Mouse (Mus musculus): ENCODE data around the gene Prx. TPM values are rescaled to one million over a fixed set of nuclear protein-coding genes. Genes with fewer than 3 reads are reported as not detected.

Prx gene
- polyA plus RNA-seq, 2 experiments, result 2.1 to 6.6 TPM

DNA sequence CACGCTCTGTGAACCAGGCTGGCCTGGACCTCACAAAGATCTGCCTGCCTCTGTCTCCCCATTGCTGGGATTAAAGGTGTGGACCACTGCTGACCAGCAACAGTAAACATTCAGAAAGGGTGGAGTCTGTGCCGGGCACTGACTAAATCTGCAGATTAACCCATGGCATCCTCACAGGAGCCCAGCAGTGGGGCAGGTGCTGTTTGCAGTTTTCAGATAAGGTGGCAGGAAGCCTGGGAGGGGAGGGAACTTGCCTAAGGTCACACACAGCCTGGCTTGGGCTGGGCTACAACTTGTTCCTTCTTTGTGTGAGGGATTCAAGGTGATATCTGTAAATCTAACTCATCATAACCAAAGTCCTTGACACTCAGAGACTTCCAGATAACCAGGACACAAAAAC is 41.4 kb downstream of the Prx start:
- TF ChIP-seq POLR2A (IDR thresholded peaks at IDR 0.05; ENCODE audit: borderline replicate concordance, extremely low read depth, insufficient read depth, insufficient read length), result no peak
- Histone ChIP-seq H3K27ac (replicated peaks; ENCODE audit: low read depth, low read length) (no peak overlapping the region), H3K27me3 (ENCODE audit: control insufficient read depth, insufficient read depth, low read length) (no peaks in the 10 kb centered on the region), H3K4me2 (replicated peaks; ENCODE audit: low read depth, low read length, severe bottlenecking) (no peak overlapping the region), H3K4me3 (replicated peaks; ENCODE audit: low read length) (no peak overlapping the region), H3K9ac (ENCODE audit: low read depth, low read length, severe bottlenecking) (no peak overlapping the region), H3K36me3 (ENCODE audit: control insufficient read depth, insufficient read depth, low read length) (peaks cover 45% of the 10 kb centered on the region), H3K4me1 (ENCODE audit: control insufficient read depth, insufficient read depth, low read length) (peaks cover 10% of the 10 kb centered on the region; the same call in 1 of the 2 replicates), H3K9me3 (ENCODE audit: control insufficient read depth, low read length) (no peaks in the 10 kb centered on the region)
- WGBS, result 71% methylated on average over 2 of the region's 2 CpGs
- DNase-seq (ENCODE audit: low spot score) (no peak), ATAC-seq (ENCODE audit: low FRiP score, low read depth) (no peak)

DNA sequence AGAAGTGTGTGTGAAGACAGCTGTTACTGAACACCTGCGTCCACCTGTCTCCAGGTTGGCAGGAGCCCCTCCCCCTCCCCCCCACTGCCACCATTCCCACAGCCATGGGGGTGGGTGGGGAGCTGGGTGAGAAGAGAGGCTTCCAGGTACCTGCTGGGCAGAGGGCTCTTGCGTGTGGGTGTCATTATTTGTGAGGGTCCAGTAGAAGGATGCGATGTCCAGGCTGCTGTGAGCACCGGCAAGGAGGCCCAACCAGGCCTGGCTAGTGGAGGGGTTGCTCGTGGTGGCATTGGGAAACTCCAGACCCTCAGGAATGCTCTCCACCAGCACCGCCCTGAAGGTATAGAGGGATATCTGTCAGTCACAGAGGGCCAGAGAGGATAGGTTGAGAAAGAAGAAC is 41.8 kb downstream of the Prx start:
- H3K4me2 ChIP-seq (replicated peaks; ENCODE audit: low read depth, low read length, severe bottlenecking), result no peak overlapping the region
- peaks cover 41% of the 10 kb centered on the region for H3K36me3 ChIP-seq (ENCODE audit: control insufficient read depth, insufficient read depth, low read length)
- no peak for TF ChIP-seq POLR2A (IDR thresholded peaks at IDR 0.05; ENCODE audit: borderline replicate concordance, extremely low read depth, insufficient read depth, insufficient read length)

DNA sequence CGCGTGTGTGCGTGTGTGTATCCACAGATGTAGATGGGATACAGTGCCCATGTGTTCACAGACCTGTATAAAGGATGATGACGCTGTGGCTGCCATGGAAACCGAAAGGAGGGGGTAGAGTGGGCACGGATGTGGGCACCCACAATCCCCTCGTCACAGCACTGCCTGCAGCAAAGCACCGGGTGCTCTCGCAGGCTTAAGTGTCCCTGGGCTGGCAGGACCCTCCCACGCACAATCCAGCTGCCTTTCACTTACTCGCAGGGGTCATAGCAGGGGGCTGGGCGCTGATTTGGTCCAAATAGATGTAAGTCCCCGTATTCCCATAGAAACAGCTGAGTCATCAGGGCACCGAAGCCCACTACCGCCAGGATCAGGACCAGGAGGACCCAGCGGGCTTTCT is 42.3 kb downstream of the Prx start:
- no peak for TF ChIP-seq POLR2A (IDR thresholded peaks at IDR 0.05; ENCODE audit: borderline replicate concordance, extremely low read depth, insufficient read depth, insufficient read length)
- Histone ChIP-seq H3K9ac (ENCODE audit: low read depth, low read length, severe bottlenecking) (no peak overlapping the region), H3K27ac (replicated peaks; ENCODE audit: low read depth, low read length) (no peak overlapping the region), H3K9me3 (ENCODE audit: control insufficient read depth, low read length) (no peaks in the 10 kb centered on the region), H3K27me3 (ENCODE audit: control insufficient read depth, insufficient read depth, low read length) (no peaks in the 10 kb centered on the region), H3K36me3 (ENCODE audit: control insufficient read depth, insufficient read depth, low read length) (peaks cover 36% of the 10 kb centered on the region), H3K4me1 (ENCODE audit: control insufficient read depth, insufficient read depth, low read length) (peaks cover 10% of the 10 kb centered on the region; the same call in 1 of the 2 replicates), H3K4me2 (replicated peaks; ENCODE audit: low read depth, low read length, severe bottlenecking) (no peak overlapping the region), H3K4me3 (replicated peaks; ENCODE audit: low read length) (no peak overlapping the region)
- DNase-seq (ENCODE audit: low spot score) (no peak), ATAC-seq (ENCODE audit: low FRiP score, low read depth) (no peak)
- WGBS, result 85% methylated on average over 16 of the region's 16 CpGs

More for the DNA sequence above, 41.8 kb downstream of the Prx start:
- ATAC-seq (ENCODE audit: low FRiP score, low read depth), result no peak
- Histone ChIP-seq H3K4me3 (replicated peaks; ENCODE audit: low read length) (no peak overlapping the region), H3K9me3 (ENCODE audit: control insufficient read depth, low read length) (no peaks in the 10 kb centered on the region), H3K4me1 (ENCODE audit: control insufficient read depth, insufficient read depth, low read length) (peaks cover 10% of the 10 kb centered on the region; the same call in 1 of the 2 replicates), H3K27me3 (ENCODE audit: control insufficient read depth, insufficient read depth, low read length) (no peaks in the 10 kb centered on the region), H3K27ac (replicated peaks; ENCODE audit: low read depth, low read length) (no peak overlapping the region), H3K9ac (ENCODE audit: low read depth, low read length, severe bottlenecking) (no peak overlapping the region)
- DNase-seq (ENCODE audit: low spot score), result no peak
- 77% methylated on average over 6 of the region's 6 CpGs for WGBS

DNA sequence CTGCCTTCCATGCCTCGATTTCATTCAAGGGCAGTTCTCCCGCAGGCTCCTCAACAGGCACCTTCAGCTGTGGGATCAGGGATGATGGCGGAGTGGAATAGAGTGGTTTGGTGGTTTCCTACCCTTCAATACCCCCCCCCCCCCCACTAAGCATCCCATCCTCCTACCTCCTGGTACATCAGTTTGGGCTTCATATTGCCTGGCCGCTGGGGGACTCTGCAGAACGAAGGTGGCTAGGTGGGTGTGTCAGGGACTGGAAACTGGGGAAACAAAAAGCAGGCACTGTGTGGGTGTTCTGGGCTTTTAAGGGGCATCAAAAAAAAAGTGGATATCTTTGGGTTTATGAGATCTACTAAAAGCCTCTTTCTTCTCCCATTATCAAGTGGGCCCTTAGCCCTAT is 42.8 kb downstream of the Prx start:
- no peaks in the 10 kb centered on the region for H3K27me3 ChIP-seq (ENCODE audit: control insufficient read depth, insufficient read depth, low read length)
- peaks cover 10% of the 10 kb centered on the region; the same call in 1 of the 2 replicates for H3K4me1 ChIP-seq (ENCODE audit: control insufficient read depth, insufficient read depth, low read length)
- H3K36me3 ChIP-seq (ENCODE audit: control insufficient read depth, insufficient read depth, low read length), result peaks cover 31% of the 10 kb centered on the region
- H3K27ac ChIP-seq (replicated peaks; ENCODE audit: low read depth, low read length), result no peak overlapping the region
- WGBS, result 54% methylated on average over 5 of the region's 5 CpGs
- H3K9me3 ChIP-seq (ENCODE audit: control insufficient read depth, low read length), result no peaks in the 10 kb centered on the region
- H3K4me3 ChIP-seq (replicated peaks; ENCODE audit: low read length), result peak overlapping the region; percentile 54
- no peak for TF ChIP-seq POLR2A (IDR thresholded peaks at IDR 0.05; ENCODE audit: borderline replicate concordance, extremely low read depth, insufficient read depth, insufficient read length)
- H3K4me2 ChIP-seq (replicated peaks; ENCODE audit: low read depth, low read length, severe bottlenecking), result peak overlapping the region; percentile 71
- H3K9ac ChIP-seq (ENCODE audit: low read depth, low read length, severe bottlenecking), result peak overlapping the region; percentile 59
- DNase-seq (ENCODE audit: low spot score), result no peak
- no peak for ATAC-seq (ENCODE audit: low FRiP score, low read depth)

DNA sequence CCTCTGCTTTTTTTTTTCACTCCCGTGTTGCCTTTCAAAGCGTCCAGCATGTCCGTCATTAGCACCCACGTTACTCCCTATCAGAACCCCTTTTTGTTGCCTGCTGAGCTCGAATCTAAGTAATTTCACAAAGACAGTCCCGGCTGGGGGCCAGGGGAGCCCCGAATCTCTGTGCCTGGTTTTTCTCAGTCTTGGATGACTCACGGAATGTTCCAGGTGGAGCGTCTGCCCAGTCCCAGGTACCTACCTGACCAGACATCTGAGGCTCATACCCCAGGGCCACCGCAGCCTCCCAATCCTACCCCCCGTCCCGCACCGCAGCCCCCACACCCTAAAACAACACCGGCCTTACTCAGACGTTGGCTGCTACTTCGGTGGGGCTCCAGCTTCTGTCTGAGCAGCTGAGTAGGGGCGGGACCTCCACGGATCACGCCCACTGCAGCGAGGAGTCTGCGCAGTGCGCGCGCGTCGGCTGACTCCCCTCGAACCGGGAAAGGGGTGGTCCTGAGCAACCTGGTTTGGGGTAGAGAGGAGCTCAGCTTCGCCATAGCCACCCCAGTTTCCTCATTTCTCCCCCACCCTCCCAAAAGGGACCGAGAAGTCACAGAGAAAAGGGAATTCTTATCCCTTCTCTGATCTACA is 43.4 kb downstream of the Prx start:
- 0 out of 2 replicates have a peak, but pooled peaks have one; percentile 43 for TF ChIP-seq POLR2A (IDR thresholded peaks at IDR 0.05; ENCODE audit: borderline replicate concordance, extremely low read depth, insufficient read depth, insufficient read length)
- ATAC-seq (ENCODE audit: low FRiP score, low read depth), result peak; percentile 93
- H3K9ac ChIP-seq (ENCODE audit: low read depth, low read length, severe bottlenecking), result peak overlapping the region; percentile 59
- H3K4me3 ChIP-seq (replicated peaks; ENCODE audit: low read length), result peak overlapping the region; percentile 54
- peaks cover 10% of the 10 kb centered on the region; the same call in 1 of the 2 replicates for H3K4me1 ChIP-seq (ENCODE audit: control insufficient read depth, insufficient read depth, low read length)
- 2% methylated on average over 30 of the region's 30 CpGs for WGBS
- H3K36me3 ChIP-seq (ENCODE audit: control insufficient read depth, insufficient read depth, low read length), result peaks cover 25% of the 10 kb centered on the region
- peak; percentile 89 for DNase-seq (ENCODE audit: low spot score)
- no peaks in the 10 kb centered on the region for H3K9me3 ChIP-seq (ENCODE audit: control insufficient read depth, low read length)
- H3K27ac ChIP-seq (replicated peaks; ENCODE audit: low read depth, low read length), result no peak overlapping the region
- no peaks in the 10 kb centered on the region for H3K27me3 ChIP-seq (ENCODE audit: control insufficient read depth, insufficient read depth, low read length)
- peak overlapping the region; percentile 71 for H3K4me2 ChIP-seq (replicated peaks; ENCODE audit: low read depth, low read length, severe bottlenecking)
